Mouse (Mus musculus) testis, adult 10 weeks (tissue): ENCODE results near the gene Tdpoz3. TPM values are rescaled to one million over a fixed set of nuclear protein-coding genes. Genes with fewer than 3 reads are reported as not detected.

ENCODE experiments used
- polyA plus RNA-seq: library from polyadenylated mRNA; stranded (reverse); fragments of 350-450 nt; fragmentation: Illumina TruSeq; extraction: RNeasy Lipid Tissue Mini Kit (QIAGEN cat#74804); gene quantifications from one replicate; pipeline ENCODE4 v1.2.3, GENCODE M21; 2014; ENCODE audit warnings: low read depth, low replicate concordance

The Tdpoz3 gene
- not detected for polyA plus RNA-seq

GRCm38 (mm10) chr3:93825720-93826119 is at the start of gene Tdpoz3:
Gene Tdpoz3, plus strand, starts transcription at chr3:93826020.

GRCm38 (mm10) chr3:93796098-93796497 is 29.7 kb upstream of the Tdpoz3 start, which contains the start of gene Tdpoz4:
Gene Tdpoz4, plus strand, starts transcription at chr3:93796398.

Other genes with a start within 250 kb of the Tdpoz3 start
- gene Tdpoz2, start 173.3 kb upstream of the Tdpoz3 start, polyA plus RNA-seq: not detected
- not detected for gene Tdpoz1, start 149.7 kb upstream of the Tdpoz3 start, polyA plus RNA-seq
- gene Gm37596, start 132.9 kb upstream of the Tdpoz3 start, polyA plus RNA-seq: not detected
- not detected for gene Gm5773, start 53.0 kb upstream of the Tdpoz3 start, polyA plus RNA-seq
- gene Tdpoz4, start 29.6 kb upstream of the Tdpoz3 start, polyA plus RNA-seq: not detected
- gene Gm9117, start 117.5 kb downstream of the Tdpoz3 start, polyA plus RNA-seq: not detected
- gene Tdpoz5, start 135.3 kb downstream of the Tdpoz3 start, polyA plus RNA-seq: not detected
- not detected for gene Gm9125, start 228.9 kb downstream of the Tdpoz3 start, polyA plus RNA-seq
- gene Gm10697, start 246.6 kb downstream of the Tdpoz3 start, polyA plus RNA-seq: not detected